Mouse (Mus musculus) neutrophil, adult 5-6 weeks (primary cell): ENCODE results near the gene Chrm5. TPM values are rescaled to one million over a fixed set of nuclear protein-coding genes. Genes with fewer than 3 reads are reported as not detected.

Experiments
- ATAC-seq: fragments of 151-379, 151-347 bp; 2 replicates; pipeline ENCODE4 v1.8.0; 2017; ENCODE audit warnings: mild to moderate bottlenecking, moderate TSS enrichment; ENCODE audit not compliant: insufficient number of reproducible peaks, poor library complexity, low FRiP score, severe bottlenecking; ENCODE audit errors: extremely low read depth
- total RNA-seq: library from RNA; stranded (forward); fragments of 200-1000 nt; gene quantifications from 2 replicates; pipeline ENCODE4 v1.2.3, GENCODE M21; 2017

The Chrm5 gene
- total RNA-seq, 1 experiment from 2014 or later, result not detected

- peak; percentile 86 for ATAC-seq
Measured at GRCm38 (mm10) chr2:112437589-112437988, 43.0 kb downstream of the Chrm5 start.

DNA sequence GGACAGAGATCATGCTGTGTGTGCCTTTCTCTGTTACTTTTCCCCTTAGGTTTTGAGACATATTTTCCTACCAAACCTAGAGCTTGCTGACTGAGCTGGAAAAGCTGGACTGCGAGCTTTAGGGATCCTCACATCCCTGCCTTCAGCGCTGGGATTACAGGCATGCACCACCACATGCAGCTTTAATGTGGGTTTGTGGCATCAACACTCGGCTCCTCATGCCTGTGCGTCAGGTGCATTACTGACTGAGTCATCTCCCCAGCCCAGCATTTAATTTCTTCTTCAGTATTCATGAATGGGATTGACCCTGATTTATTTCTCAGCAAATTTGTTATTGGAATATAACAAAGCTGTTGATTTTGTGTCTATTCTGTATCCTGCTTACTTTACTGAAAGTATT, 44.3 kb downstream of the Chrm5 start:
- no peak for ATAC-seq

DNA sequence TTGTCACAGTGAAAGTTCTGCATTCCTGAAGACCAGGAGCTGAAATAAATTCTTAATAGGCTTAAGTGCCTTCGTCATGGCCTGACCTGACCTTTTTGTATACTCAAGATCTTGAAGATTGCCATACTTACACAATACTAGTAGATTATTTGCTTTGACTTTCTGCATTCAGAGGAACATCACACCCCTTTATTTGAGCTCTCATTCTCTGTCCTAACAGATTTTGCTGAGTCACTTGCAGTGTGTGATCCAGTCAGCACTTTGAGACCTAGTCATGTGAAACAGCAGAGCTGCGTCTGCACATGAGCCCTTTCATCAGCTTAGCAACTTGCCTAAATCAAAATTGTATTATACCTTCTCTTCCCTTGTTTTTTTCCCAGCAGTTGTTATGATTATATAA, 47.2 kb downstream of the Chrm5 start:
- no peak for ATAC-seq

GRCm38 (mm10) chr2:112432523-112432922, 48.0 kb downstream of the Chrm5 start:
- ATAC-seq, result no peak

DNA sequence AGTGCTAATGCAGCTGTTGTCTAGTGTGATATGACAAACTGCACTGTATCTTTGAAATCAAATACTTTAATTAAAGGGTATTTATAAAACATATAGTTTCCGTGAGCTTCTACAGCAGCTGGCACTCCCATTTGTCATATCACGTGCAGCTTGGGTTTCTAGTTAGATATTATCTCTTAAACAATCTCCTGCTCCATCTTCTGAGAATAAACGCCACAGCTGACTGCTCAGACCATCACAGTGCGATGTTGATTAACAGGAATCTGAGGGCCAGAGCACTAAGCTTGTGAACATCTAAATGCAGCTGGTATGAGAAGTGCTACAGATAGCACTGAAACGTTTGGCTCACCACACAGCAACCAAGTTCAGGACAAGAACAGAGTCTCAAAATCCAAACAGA, 50.2 kb downstream of the Chrm5 start:
- ATAC-seq, result no peak

DNA sequence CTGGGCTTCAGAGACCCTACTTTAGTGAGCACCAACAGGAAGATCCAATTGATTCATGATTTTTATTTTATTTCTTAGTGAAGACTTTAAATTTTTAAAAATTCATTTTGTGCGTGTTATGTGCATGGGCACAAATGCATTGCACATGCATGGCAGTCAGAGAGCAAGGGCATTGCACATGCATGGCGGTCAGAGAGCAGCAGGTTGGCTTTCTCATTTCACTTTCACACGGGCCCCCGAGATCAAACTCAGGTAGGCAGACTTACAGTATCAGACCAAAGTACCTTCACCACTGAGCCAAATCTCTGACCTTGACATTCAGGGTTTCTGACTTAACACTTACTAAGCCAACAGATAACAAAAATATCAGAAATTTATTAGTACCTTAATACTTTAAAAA, 50.9 kb downstream of the Chrm5 start:
- ATAC-seq, result no peak

Other genes starting within 250 kb of the Chrm5 start
- 12.5 and 19.2 TPM in 2 replicates for gene Lpcat4, start 241.3 kb downstream of the Chrm5 start, total RNA-seq
- not detected in 2 replicates for gene Nutm1, start 221.5 kb downstream of the Chrm5 start, total RNA-seq
- 34.6 and 45.7 TPM in 2 replicates for gene Nop10, start 218.8 kb downstream of the Chrm5 start, total RNA-seq
- gene Slc12a6, start 214.9 kb downstream of the Chrm5 start, total RNA-seq, result 376 and 406 TPM in 2 replicates
- 2.0 TPM in 1 of 2 replicates, not detected in the other for gene Gm21985, start 214.5 kb downstream of the Chrm5 start, total RNA-seq
- gene Emc4, start 112.7 kb downstream of the Chrm5 start, total RNA-seq, result 20.7 and 29.3 TPM in 2 replicates
- 13.5 and 15.6 TPM in 2 replicates for gene Katnbl1, start 101.6 kb downstream of the Chrm5 start, total RNA-seq
- gene Emc7, start 25.8 kb downstream of the Chrm5 start, total RNA-seq, result 8.7 and 9.9 TPM in 2 replicates
- gene Aven, start 12.2 kb upstream of the Chrm5 start, total RNA-seq, result 10.4 and 14.1 TPM in 2 replicates